Mouse (Mus musculus) cerebellum, adult 2 months (tissue): ENCODE results near the gene Urad.

Source experiments
- CTCF ChIP-seq: fragments of 200-500 bp; IDR thresholded peaks from 2 replicates; pipeline ENCODE4 v1.5.1; 2011; ENCODE audit warnings: low read depth, mild to moderate bottlenecking, control low read depth, low read length, moderate library complexity, borderline replicate concordance; ENCODE audit not compliant: insufficient read depth
- POLR2A ChIP-seq: fragments of 200-500 bp; IDR thresholded peaks from 2 replicates; pipeline ENCODE4 v1.6.1; 2011; ENCODE audit warnings: low read length, control low read depth, borderline replicate concordance; ENCODE audit not compliant: insufficient read depth

DNA sequence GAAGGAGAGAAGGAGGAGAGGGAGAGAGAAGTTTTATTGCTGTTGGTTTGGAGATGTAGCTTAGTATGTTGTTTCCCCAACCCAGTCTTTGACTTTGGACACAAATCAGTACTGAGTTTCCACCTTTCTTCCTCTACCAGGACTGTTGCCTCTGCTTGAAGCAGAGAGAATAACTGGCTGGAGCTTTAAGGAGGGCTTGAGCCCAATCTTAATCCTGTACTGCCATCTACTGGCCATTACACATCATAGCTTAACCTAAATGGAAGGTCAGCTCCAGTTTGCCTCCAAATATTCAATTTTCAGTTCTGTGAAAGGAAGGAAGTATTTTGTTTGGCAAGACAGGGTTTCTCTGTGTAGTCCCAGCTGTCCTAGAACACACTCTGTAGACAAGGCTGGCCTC, 2.6 kb downstream of the Urad start:
- TF ChIP-seq CTCF (peak; percentile 65; the same call in 1 of the 2 replicates), POLR2A (no peak)
